Mouse (Mus musculus) neural tube, embryonic 11.5 days (tissue): Measurements from ENCODE around the gene Chka. TPM values are rescaled to one million over a fixed set of nuclear protein-coding genes. Genes with fewer than 3 reads are reported as not detected.

ENCODE experiments used
- ATAC-seq: fragments of 200-750 bp; cut with Nextera tagmentation; 2 replicates; pipeline ENCODE4 v1.8.0; 2017; ENCODE audit warnings: moderate number of reproducible peaks, mild to moderate bottlenecking, moderate TSS enrichment, moderate library complexity; ENCODE audit not compliant: insufficient read depth, low FRiP score, low TSS enrichment
- DNase-seq: peaks from one replicate; pipeline ENCODE4 v3.0.0-alpha.2; 2015; ENCODE audit warnings: low spot score
- H3K27ac ChIP-seq: fragments of 300-500 bp; sonication (generic); 2 replicates; pipeline ENCODE4 v1.5.1; 2014; ENCODE audit warnings: low read depth, mild to moderate bottlenecking, low read length
- H3K27me3 ChIP-seq: fragments of 300-500 bp; sonication (generic); 2 replicates; pipeline ENCODE4 v1.6.1; 2014; ENCODE audit warnings: mild to moderate bottlenecking, low read length, mixed read lengths; ENCODE audit not compliant: control insufficient read depth, insufficient read depth
- H3K36me3 ChIP-seq: fragments of 300-500 bp; sonication (generic); 2 replicates; pipeline ENCODE4 v1.6.1; 2014; ENCODE audit warnings: mild to moderate bottlenecking, low read length, moderate library complexity, mixed read lengths; ENCODE audit not compliant: control insufficient read depth, insufficient read depth
- H3K4me1 ChIP-seq: fragments of 300-500 bp; sonication (generic); 2 replicates; pipeline ENCODE4 v1.6.1; 2014; ENCODE audit warnings: low read length, mixed read lengths; ENCODE audit not compliant: control insufficient read depth, insufficient read depth
- H3K4me2 ChIP-seq: fragments of 300-500 bp; sonication (generic); 2 replicates; pipeline ENCODE4 v1.6.1; 2014; ENCODE audit warnings: low read depth, mild to moderate bottlenecking, moderate library complexity
- H3K4me3 ChIP-seq: fragments of 300-500 bp; sonication (generic); 2 replicates; pipeline ENCODE4 v1.5.1; 2014; ENCODE audit warnings: low read depth, low read length
- H3K9ac ChIP-seq: fragments of 300-500 bp; sonication (generic); 2 replicates; pipeline ENCODE4 v1.6.1; 2014; ENCODE audit warnings: mild to moderate bottlenecking, low read length
- H3K9me3 ChIP-seq: fragments of 300-500 bp; sonication (generic); 2 replicates; pipeline ENCODE4 v1.6.1; 2016; ENCODE audit warnings: low read length; ENCODE audit not compliant: control insufficient read depth
- WGBS: fragments of 180-500 bp; shearing (Covaris S2); extraction: QIAGEN DNeasy Blood & Tissue Kit; methylation state at CpG from one replicate; pipeline ENCODE4 v1.1.7; 2014; 5-methylcytosine and 5-hydroxymethylcytosine counted together
- polyA plus RNA-seq: library from polyadenylated mRNA; unstranded; fragments of >200 nt; fragmentation: Nextera tagmentation; extraction: Ambion mirVana; gene quantifications from 2 replicates; pipeline ENCODE4 v1.2.1, GENCODE M21; 2014

The Chka gene
- polyA plus RNA-seq, 1 experiment from 2014 or later, result 59.5 TPM

- no peak overlapping the region for H3K27ac ChIP-seq
- H3K9ac ChIP-seq, result no peak overlapping the region
- ATAC-seq, result no peak
- H3K36me3 ChIP-seq, result no peaks in the 10 kb centered on the region
- H3K4me1 ChIP-seq, result no peaks in the 10 kb centered on the region; the same call in 1 of the 2 replicates
- no peak overlapping the region for H3K4me3 ChIP-seq
- H3K9me3 ChIP-seq, result no peaks in the 10 kb centered on the region
- WGBS, result 75% methylated on average over 21 of the region's 21 CpGs
- no peak overlapping the region for H3K4me2 ChIP-seq
- DNase-seq, result no peak
- no peaks in the 10 kb centered on the region for H3K27me3 ChIP-seq
Measured at GRCm38 (mm10) chr19:3930262-3931057, 78.9 kb downstream of the Chka start.

GRCm38 (mm10) chr19:3931716-3932115 is 80.1 kb downstream of the Chka start:
- 90% methylated on average over 9 of the region's 9 CpGs for WGBS
- Histone ChIP-seq H3K4me2 (no peak overlapping the region), H3K36me3 (no peaks in the 10 kb centered on the region), H3K4me3 (no peak overlapping the region), H3K4me1 (no peaks in the 10 kb centered on the region; the same call in 1 of the 2 replicates), H3K9ac (no peak overlapping the region), H3K9me3 (no peaks in the 10 kb centered on the region), H3K27me3 (no peaks in the 10 kb centered on the region), H3K27ac (no peak overlapping the region)
- ATAC-seq (no peak), DNase-seq (no peak)

- 7% methylated on average over 40 of the region's 42 CpGs for WGBS
- no peaks in the 10 kb centered on the region for H3K36me3 ChIP-seq
- no peaks in the 10 kb centered on the region for H3K27me3 ChIP-seq
- ATAC-seq, result peak; percentile 63
- H3K4me3 ChIP-seq, result peak within 1 kb of the TSS; percentile 38
- H3K9me3 ChIP-seq, result no peaks in the 10 kb centered on the region
- H3K9ac ChIP-seq, result peak within 1 kb of the TSS; percentile 44
- no peak within 1 kb of the TSS for H3K27ac ChIP-seq
- DNase-seq, result peak; percentile 51
- H3K4me2 ChIP-seq, result peak within 1 kb of the TSS; percentile 53
- no peaks in the 10 kb centered on the region; the same call in 1 of the 2 replicates for H3K4me1 ChIP-seq
Measured at GRCm38 (mm10) chr19:3935032-3935895, 83.7 kb downstream of the Chka start, which contains the start of gene Unc93b1. Gene Unc93b1 (plus strand): TSS chr19:3935186.

- no peaks in the 10 kb centered on the region for H3K9me3 ChIP-seq
- no peak overlapping the region for H3K27ac ChIP-seq
- H3K9ac ChIP-seq, result peak overlapping the region; percentile 44
- DNase-seq, result peak; percentile 46
- ATAC-seq, result no peak
- 7% methylated on average over 22 of the region's 22 CpGs for WGBS
- no peaks in the 10 kb centered on the region; the same call in 1 of the 2 replicates for H3K4me1 ChIP-seq
- no peaks in the 10 kb centered on the region for H3K36me3 ChIP-seq
- peak overlapping the region; percentile 38 for H3K4me3 ChIP-seq
- peak overlapping the region; percentile 53 for H3K4me2 ChIP-seq
- H3K27me3 ChIP-seq, result no peaks in the 10 kb centered on the region
Measured at GRCm38 (mm10) chr19:3935896-3936850, 84.6 kb downstream of the Chka start.

GRCm38 (mm10) chr19:3942315-3942714 is 90.7 kb downstream of the Chka start:
- ATAC-seq (no peak), DNase-seq (no peak)
- Histone ChIP-seq H3K4me3 (no peak overlapping the region), H3K4me2 (no peak overlapping the region), H3K4me1 (no peaks in the 10 kb centered on the region), H3K36me3 (no peaks in the 10 kb centered on the region), H3K9ac (no peak overlapping the region), H3K27me3 (no peaks in the 10 kb centered on the region), H3K27ac (no peak overlapping the region), H3K9me3 (no peaks in the 10 kb centered on the region)
- 85% methylated on average over 7 of the region's 7 CpGs for WGBS

GRCm38 (mm10) chr19:3942986-3943735 is 91.6 kb downstream of the Chka start:
- Histone ChIP-seq H3K9me3 (no peaks in the 10 kb centered on the region), H3K4me1 (no peaks in the 10 kb centered on the region), H3K27me3 (no peaks in the 10 kb centered on the region), H3K4me2 (no peak overlapping the region), H3K27ac (no peak overlapping the region), H3K36me3 (no peaks in the 10 kb centered on the region), H3K4me3 (no peak overlapping the region), H3K9ac (no peak overlapping the region)
- DNase-seq (no peak), ATAC-seq (no peak)
- 21% methylated on average over 27 of the region's 27 CpGs for WGBS
